Mouse (Mus musculus) midbrain, embryonic 12.5 days (tissue): Measurements from ENCODE around the gene Sfn. TPM values are rescaled to one million over a fixed set of nuclear protein-coding genes. Genes with fewer than 3 reads are reported as not detected.

ENCODE experiments used
- ATAC-seq: fragments of 200-750 bp; cut with Nextera tagmentation; 2 replicates; pipeline ENCODE4 v1.8.0; 2017; ENCODE audit warnings: low read depth, moderate TSS enrichment, moderate library complexity; ENCODE audit not compliant: low FRiP score
- H3K27ac ChIP-seq: fragments of 300-500 bp; sonication (generic); replicated peaks from 2 replicates; pipeline ENCODE4 v1.5.1; 2016; ENCODE audit warnings: mild to moderate bottlenecking
- H3K27me3 ChIP-seq: fragments of 300-500 bp; sonication (generic); 2 replicates; pipeline ENCODE4 v1.6.1; 2016; ENCODE audit warnings: mild to moderate bottlenecking
- H3K36me3 ChIP-seq: fragments of 300-500 bp; sonication (generic); 2 replicates; pipeline ENCODE4 v1.6.1; 2016
- H3K4me1 ChIP-seq: fragments of 300-500 bp; sonication (generic); 2 replicates; pipeline ENCODE4 v1.6.1; 2016
- H3K4me2 ChIP-seq: fragments of 300-500 bp; sonication (generic); replicated peaks from 2 replicates; pipeline ENCODE4 v1.6.1; 2016; ENCODE audit warnings: mild to moderate bottlenecking, moderate library complexity
- H3K4me3 ChIP-seq: fragments of 300-500 bp; sonication (generic); 2 replicates; pipeline ENCODE4 v1.5.1; 2016; ENCODE audit warnings: mild to moderate bottlenecking
- H3K9ac ChIP-seq: fragments of 300-500 bp; sonication (generic); replicated peaks from 2 replicates; pipeline ENCODE4 v1.6.1; 2016; ENCODE audit warnings: mild to moderate bottlenecking, moderate library complexity
- H3K9me3 ChIP-seq: fragments of 300-500 bp; sonication (generic); 2 replicates; pipeline ENCODE4 v1.6.1; 2016; ENCODE audit warnings: mild to moderate bottlenecking
- WGBS: fragments of 180-500 bp; shearing (Covaris S2); methylation state at CpG from one replicate; pipeline ENCODE4 v1.1.7; 2016; 5-methylcytosine and 5-hydroxymethylcytosine counted together
- polyA plus RNA-seq: library from polyadenylated mRNA; unstranded; fragments of >200 nt; fragmentation: Nextera tagmentation; extraction: Ambion mirVana; gene quantifications from 2 replicates; pipeline ENCODE4 v1.2.1, GENCODE M21; 2016

Gene Sfn
- polyA plus RNA-seq, 1 experiment from 2014 or later = 9.5 TPM

DNA sequence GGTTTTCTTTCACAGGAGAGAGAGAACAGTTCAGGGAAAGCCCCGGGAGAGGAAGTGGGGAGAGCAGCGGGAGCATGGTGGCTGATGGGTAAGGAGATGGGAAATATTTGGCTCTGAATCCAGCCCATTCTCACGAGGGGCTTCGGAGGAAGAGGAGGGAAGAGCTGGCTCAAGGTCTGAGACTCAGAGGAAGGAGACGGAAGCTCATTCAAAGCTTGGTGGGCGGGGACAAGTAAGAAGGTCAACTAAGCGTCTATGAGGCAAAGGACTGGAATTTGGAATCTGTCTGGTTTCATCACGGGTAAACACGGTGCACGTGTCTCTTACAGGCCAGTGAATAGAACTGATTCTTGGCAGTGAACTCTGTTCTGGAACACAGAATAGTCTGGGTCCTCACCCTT is 31.9 kb downstream of the Sfn start:
- Histone ChIP-seq H3K36me3 (no peaks in the 10 kb centered on the region), H3K4me3 (no peak overlapping the region), H3K4me2 (no peak overlapping the region), H3K4me1 (peaks cover 4% of the 10 kb centered on the region; the same call in 1 of the 2 replicates), H3K27me3 (no peaks in the 10 kb centered on the region), H3K27ac (no peak overlapping the region), H3K9me3 (no peaks in the 10 kb centered on the region), H3K9ac (no peak overlapping the region)
- no peak for ATAC-seq
- 66% methylated on average over 10 of the region's 10 CpGs for WGBS

DNA sequence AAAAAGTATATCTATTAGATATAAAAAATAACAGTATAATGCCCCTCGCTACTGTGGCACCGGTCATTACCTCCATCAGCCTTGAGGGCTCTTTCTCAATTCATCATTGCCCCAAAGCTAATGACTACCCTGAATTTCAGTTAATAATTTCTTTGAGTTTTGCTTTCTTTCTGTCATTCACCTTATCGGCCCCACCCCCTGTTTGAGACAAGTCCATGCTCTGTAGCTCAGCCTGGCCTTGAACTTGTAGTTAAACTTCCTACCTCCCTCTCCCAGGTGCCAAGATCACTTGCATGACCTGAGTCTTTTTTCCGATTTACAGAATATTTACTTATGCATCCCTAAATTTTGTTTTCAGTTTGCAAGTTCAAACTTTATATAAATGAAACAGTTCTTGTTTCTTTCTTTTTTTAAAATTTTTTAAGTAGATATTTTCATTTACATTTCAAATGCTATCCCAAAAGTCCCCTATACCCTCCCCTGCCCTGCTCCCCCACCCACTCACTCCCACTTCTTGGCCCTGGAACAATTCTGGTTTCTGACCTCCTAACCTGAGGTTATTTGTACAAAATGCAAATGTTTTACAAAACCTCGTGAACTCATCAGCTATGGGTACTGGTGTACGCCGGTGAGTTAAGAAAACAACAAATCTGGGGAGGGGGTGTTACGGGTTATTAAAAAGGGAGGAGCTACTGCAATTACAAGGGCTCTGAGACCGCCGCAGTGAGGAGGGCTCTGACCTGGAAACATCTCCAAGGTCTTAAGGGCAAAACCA is 32.5 kb downstream of the Sfn start:
- H3K9ac ChIP-seq = no peak overlapping the region
- peaks cover 3% of the 10 kb centered on the region; the same call in 1 of the 2 replicates for H3K4me1 ChIP-seq
- no peak for ATAC-seq
- no peak overlapping the region for H3K4me3 ChIP-seq
- H3K9me3 ChIP-seq = peaks cover under 1% of the 10 kb centered on the region; the same call in 1 of the 2 replicates
- no peaks in the 10 kb centered on the region for H3K27me3 ChIP-seq
- no peak overlapping the region for H3K4me2 ChIP-seq
- H3K36me3 ChIP-seq = no peaks in the 10 kb centered on the region
- 85% methylated on average over 10 of the region's 10 CpGs for WGBS
- no peak overlapping the region for H3K27ac ChIP-seq

DNA sequence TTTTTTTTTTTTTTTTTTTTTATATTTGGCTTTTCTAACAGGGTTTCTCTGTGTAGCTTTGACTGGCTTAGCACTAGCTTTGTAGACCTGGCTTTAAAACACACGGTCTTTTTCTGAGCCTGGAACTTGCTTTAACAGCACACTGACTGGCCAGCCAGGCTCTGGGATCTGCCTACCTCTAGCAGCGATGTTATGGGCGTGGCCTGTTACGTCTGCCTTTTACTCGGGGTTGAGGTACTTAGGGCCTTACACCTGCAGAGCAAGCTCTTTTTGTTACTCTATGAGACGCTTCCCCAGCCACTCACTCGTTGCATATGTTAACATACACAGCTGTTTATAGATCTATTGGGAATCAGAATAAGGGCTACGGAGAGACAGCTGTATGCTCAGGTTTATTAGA is 34.7 kb downstream of the Sfn start:
- Histone ChIP-seq H3K4me3 (no peak overlapping the region), H3K27ac (no peak overlapping the region), H3K4me2 (no peak overlapping the region), H3K27me3 (no peaks in the 10 kb centered on the region), H3K9me3 (peaks cover 7% of the 10 kb centered on the region; the same call in 1 of the 2 replicates), H3K4me1 (no peaks in the 10 kb centered on the region), H3K9ac (no peak overlapping the region), H3K36me3 (no peaks in the 10 kb centered on the region)
- no peak for ATAC-seq
- WGBS = 36% methylated on average over 8 of the region's 8 CpGs

DNA sequence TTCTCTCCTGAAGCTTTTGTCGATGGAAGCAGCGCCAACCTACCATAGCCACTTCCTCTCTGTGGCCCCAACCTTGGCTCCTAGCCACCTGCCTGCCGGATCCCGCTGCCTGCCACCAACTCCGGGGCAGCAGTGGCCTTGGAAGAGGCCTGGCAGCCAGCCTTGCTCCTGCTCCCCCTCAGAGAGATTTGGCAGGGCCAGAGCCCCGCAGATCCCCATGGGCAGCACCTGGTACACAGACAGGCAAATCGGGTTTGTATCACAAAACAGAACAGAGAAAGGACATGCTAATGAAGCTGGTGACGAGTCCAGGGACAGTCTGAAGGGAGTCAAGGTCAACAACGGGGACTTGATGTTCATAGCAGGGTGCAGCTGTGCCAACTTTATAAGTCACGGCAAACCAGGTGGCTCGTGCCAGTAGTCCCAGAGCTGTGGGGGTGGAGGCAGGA is 38.8 kb downstream of the Sfn start:
- 78% methylated on average over 11 of the region's 11 CpGs for WGBS
- Histone ChIP-seq H3K27me3 (no peaks in the 10 kb centered on the region; the same call in 1 of the 2 replicates), H3K9ac (no peak overlapping the region), H3K4me1 (no peaks in the 10 kb centered on the region), H3K4me2 (no peak overlapping the region), H3K36me3 (no peaks in the 10 kb centered on the region), H3K27ac (no peak overlapping the region), H3K9me3 (peaks cover 7% of the 10 kb centered on the region; the same call in 1 of the 2 replicates), H3K4me3 (no peak overlapping the region)
- no peak for ATAC-seq

DNA sequence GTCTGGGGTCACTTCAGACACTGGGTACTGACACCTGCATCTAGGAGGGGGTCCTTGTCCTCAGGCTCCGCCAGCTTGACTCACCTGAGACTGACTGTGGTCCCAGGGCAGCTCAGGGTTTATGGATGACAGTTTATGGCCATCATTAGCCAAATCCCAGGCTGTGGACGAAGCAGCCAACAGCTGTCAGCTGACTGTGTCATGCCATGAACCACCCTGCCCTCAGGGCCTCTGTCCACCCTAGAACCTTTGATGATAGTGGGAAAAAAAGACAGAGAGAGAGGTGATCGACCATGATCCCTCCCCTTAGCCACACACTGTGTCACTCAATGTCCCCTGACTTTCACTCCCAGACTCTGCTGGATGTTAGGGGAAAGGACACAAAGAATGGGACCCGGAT is 40.3 kb downstream of the Sfn start:
- no peak for ATAC-seq
- no peak overlapping the region for H3K4me2 ChIP-seq
- H3K9ac ChIP-seq = no peak overlapping the region
- no peaks in the 10 kb centered on the region; the same call in 1 of the 2 replicates for H3K27me3 ChIP-seq
- no peak overlapping the region for H3K4me3 ChIP-seq
- H3K36me3 ChIP-seq = no peaks in the 10 kb centered on the region
- 78% methylated on average over 4 of the region's 4 CpGs for WGBS
- no peak overlapping the region for H3K27ac ChIP-seq
- no peaks in the 10 kb centered on the region for H3K4me1 ChIP-seq
- peaks cover 7% of the 10 kb centered on the region; the same call in 1 of the 2 replicates for H3K9me3 ChIP-seq

DNA sequence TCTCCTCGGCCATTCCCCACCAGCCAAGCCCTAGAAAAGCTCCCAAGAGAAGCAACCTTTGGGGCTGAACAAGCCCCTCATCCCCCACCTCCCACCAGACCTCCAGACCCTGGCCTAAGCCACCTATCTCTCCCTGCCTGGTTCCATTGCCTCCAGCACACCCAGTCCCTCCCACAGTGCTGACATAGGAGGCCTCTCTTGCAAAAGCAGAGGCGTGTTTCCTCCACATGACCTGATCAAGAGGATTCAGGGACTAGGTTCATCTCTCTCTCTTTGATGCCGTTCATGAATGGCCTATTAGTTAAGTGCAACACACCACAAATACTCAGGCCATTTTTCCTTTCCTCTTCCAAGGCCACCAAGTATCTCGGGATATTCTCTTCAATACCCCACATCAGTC is 42.1 kb downstream of the Sfn start:
- no peaks in the 10 kb centered on the region for H3K36me3 ChIP-seq
- no peaks in the 10 kb centered on the region; the same call in 1 of the 2 replicates for H3K27me3 ChIP-seq
- no peak overlapping the region for H3K4me2 ChIP-seq
- no peak overlapping the region for H3K4me3 ChIP-seq
- peaks cover 7% of the 10 kb centered on the region; the same call in 1 of the 2 replicates for H3K9me3 ChIP-seq
- H3K4me1 ChIP-seq = no peaks in the 10 kb centered on the region
- no peak overlapping the region for H3K27ac ChIP-seq
- WGBS = 74% methylated on average over 4 of the region's 4 CpGs
- no peak for ATAC-seq
- H3K9ac ChIP-seq = no peak overlapping the region

DNA sequence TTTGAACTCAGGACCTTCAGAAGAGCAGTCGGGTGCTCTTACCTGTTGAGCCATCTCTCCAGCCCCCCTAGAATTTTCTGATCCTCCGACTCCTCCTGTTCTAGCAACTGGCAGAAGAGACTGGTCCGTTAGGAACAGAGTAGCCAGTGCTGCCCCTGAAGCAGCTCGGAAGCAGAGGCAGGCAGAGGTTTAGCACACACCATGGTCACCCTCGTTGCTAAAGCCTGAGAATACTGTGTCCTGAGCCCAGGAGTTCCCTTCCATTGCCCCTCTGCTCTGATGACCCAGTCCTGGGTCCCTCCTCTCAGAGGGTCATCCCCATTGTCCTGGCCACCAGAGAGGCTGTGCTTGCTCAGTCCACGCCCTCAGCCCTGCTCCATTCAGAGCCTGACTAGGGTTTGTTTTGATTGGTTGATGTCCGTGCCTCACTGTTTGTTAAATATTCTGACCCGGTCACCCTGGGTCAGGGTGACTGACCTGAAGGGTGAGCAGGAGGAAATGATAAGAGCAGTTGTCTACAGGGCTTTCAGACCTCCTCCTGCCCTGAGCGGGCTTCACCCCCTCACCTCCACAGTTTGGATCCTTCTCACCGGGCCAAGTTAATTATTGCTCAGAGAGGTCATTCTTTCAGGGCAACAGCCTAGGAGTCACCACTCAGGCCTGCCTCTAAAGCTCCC is 44.8 kb downstream of the Sfn start:
- no peak overlapping the region for H3K9ac ChIP-seq
- no peaks in the 10 kb centered on the region for H3K4me1 ChIP-seq
- H3K27ac ChIP-seq = no peak overlapping the region
- H3K36me3 ChIP-seq = no peaks in the 10 kb centered on the region
- no peak for ATAC-seq
- H3K4me2 ChIP-seq = no peak overlapping the region
- H3K9me3 ChIP-seq = no peaks in the 10 kb centered on the region
- H3K4me3 ChIP-seq = no peak overlapping the region
- WGBS = 38% methylated on average over 10 of the region's 10 CpGs
- no peaks in the 10 kb centered on the region; the same call in 1 of the 2 replicates for H3K27me3 ChIP-seq

DNA sequence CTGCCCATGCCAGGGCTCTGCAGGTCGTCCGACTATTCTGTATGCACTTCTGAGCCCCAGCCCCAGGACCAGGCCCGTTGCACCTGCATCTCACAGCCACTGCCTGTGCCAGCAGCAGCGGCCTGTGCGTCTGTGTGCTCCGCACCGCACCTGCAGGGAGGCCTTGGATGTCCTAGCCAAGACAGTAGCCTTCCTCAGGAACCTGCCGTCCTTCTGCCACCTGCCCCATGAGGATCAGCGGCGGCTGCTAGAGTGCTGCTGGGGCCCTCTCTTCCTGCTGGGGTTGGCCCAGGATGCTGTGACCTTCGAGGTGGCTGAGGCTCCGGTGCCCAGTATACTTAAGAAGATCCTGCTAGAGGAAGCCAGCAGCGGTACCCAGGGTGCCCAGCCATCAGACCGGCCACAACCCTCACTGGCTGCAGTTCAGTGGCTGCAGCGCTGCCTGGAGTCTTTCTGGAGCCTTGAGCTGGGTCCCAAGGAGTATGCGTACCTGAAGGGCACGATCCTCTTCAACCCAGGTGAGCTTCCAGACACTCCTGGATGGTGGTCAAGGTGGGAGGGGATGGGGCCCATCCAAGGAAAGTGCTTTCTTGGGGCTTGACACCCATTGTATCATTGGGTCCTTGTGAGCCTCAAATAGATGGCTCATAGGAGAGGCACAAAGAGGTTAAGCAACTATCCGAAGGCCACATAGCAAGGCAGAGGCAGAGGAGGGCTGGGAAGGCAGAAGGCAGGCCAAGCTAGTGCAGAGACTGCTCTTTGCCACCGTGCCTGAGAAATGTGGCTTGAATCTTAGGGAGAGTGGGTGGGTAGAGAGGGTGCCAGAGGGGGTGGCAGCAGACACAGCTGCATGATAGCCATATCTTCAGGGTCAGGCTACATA is 48.3 kb downstream of the Sfn start:
- Histone ChIP-seq H3K9me3 (no peaks in the 10 kb centered on the region), H3K9ac (no peak overlapping the region), H3K4me3 (no peak overlapping the region), H3K4me2 (no peak overlapping the region), H3K4me1 (no peaks in the 10 kb centered on the region), H3K27ac (no peak overlapping the region), H3K27me3 (peaks cover 9% of the 10 kb centered on the region; the same call in 1 of the 2 replicates), H3K36me3 (no peaks in the 10 kb centered on the region)
- 82% methylated on average over 19 of the region's 19 CpGs for WGBS
- ATAC-seq = no peak

DNA sequence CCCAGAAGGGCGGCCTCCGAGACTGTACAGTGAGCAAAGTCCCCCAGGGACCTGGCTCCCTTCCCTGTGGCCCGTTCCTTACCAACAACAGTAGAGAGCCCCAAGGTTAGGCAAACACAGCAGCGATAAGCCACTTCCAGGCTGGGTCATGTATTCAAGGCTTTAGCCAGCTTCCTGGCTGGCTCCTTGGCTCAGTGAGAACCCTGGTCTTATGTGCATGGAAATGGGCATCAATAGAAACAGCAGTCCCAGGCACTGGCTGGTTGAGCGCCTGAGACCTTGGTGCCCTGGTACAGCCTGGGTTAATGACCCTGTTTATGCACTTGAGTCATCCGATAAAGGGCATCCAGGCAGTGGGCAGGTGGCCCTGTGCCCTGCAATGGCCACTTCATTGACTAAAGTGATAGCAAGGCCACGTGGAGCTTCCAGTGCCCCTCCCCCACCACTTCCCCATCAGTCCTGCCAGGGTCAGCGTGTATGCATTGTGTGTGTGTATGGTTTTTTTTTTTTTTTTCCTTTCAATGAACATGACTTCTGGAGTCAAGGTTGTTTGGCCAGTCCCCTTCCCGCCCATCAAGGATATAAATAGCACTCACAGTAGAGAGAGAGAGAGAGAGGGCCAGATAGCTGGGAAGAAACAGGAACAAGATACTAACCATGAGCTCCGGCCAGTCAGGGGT is 49.1 kb downstream of the Sfn start, which contains the start of gene Nr0b2:
Gene Nr0b2, plus strand, starts transcription at position 609 of the 680 bp plus-strand sequence.
- Histone ChIP-seq H3K9ac (no peak within 1 kb of the TSS), H3K4me1 (no peaks in the 10 kb centered on the region), H3K36me3 (no peaks in the 10 kb centered on the region), H3K9me3 (0 out of 2 replicates have a peak, but pooled peaks cover 4% of the 10 kb centered on the region), H3K4me3 (no peak within 1 kb of the TSS), H3K27me3 (peaks cover 9% of the 10 kb centered on the region; the same call in 1 of the 2 replicates), H3K4me2 (no peak within 1 kb of the TSS), H3K27ac (no peak within 1 kb of the TSS)
- WGBS = 69% methylated on average over 10 of the region's 10 CpGs
- no peak for ATAC-seq

DNA sequence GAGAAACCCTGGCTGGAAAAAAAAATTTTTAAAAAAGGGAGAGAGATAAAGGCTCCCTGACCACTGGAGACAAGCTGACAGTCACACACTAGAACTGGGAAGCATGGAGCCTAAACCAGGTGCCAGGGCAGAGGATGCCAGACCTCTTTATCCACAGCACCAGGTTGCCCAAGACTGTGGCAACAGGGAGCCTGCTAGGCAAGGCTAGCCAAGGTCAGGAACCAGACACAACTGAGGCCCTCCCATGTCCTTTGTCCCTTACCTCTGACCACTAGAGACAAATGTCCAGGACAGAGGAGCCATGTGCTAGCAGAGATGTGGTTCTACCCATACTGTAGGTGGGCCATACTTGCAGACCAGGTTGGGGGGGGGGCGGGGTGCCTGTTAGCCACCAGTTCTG is 49.9 kb downstream of the Sfn start:
- Histone ChIP-seq H3K27me3 (peaks cover 9% of the 10 kb centered on the region; the same call in 1 of the 2 replicates), H3K27ac (no peak overlapping the region), H3K36me3 (no peaks in the 10 kb centered on the region), H3K9me3 (0 out of 2 replicates have a peak, but pooled peaks cover 4% of the 10 kb centered on the region), H3K9ac (no peak overlapping the region), H3K4me3 (no peak overlapping the region), H3K4me2 (no peak overlapping the region), H3K4me1 (no peaks in the 10 kb centered on the region)
- WGBS = 83% methylated on average over 1 of the region's 1 CpGs
- no peak for ATAC-seq
